Mouse (Mus musculus) stomach, embryonic 16.5 days (tissue): ENCODE measurements around the gene Mnt. TPM values are rescaled to one million over a fixed set of nuclear protein-coding genes. Genes with fewer than 3 reads are reported as not detected.

Experiments used
- ATAC-seq: fragments of 200-750 bp; cut with Nextera tagmentation; 2 replicates; pipeline ENCODE4 v1.8.0; 2017; ENCODE audit warnings: moderate number of reproducible peaks, moderate TSS enrichment; ENCODE audit not compliant: insufficient read depth, low FRiP score
- H3K27ac ChIP-seq: fragments of 300-500 bp; sonication (generic); 2 replicates; pipeline ENCODE4 v1.5.1; 2014; ENCODE audit warnings: low read length
- H3K27me3 ChIP-seq: fragments of 300-500 bp; sonication (generic); 2 replicates; pipeline ENCODE4 v1.6.1; 2014; ENCODE audit warnings: low read length, control low read depth, mixed read lengths; ENCODE audit not compliant: control insufficient read depth, insufficient read depth
- H3K36me3 ChIP-seq: fragments of 300-500 bp; sonication (generic); 2 replicates; pipeline ENCODE4 v1.6.1; 2014; ENCODE audit warnings: low read length; ENCODE audit not compliant: control insufficient read depth, insufficient read depth
- H3K4me1 ChIP-seq: fragments of 300-500 bp; sonication (generic); 2 replicates; pipeline ENCODE4 v1.6.1; 2014; ENCODE audit warnings: low read length, control low read depth, mixed read lengths; ENCODE audit not compliant: control insufficient read depth, insufficient read depth
- H3K4me2 ChIP-seq: fragments of 300-500 bp; sonication (generic); 2 replicates; pipeline ENCODE4 v1.6.1; 2014; ENCODE audit warnings: low read depth, low read length, mixed read lengths
- H3K4me3 ChIP-seq: fragments of 300-500 bp; sonication (generic); replicated peaks from 2 replicates; pipeline ENCODE4 v1.5.1; 2014; ENCODE audit warnings: mild to moderate bottlenecking, low read length
- H3K9ac ChIP-seq: fragments of 300-500 bp; sonication (generic); 2 replicates; pipeline ENCODE4 v1.6.1; 2014; ENCODE audit warnings: low read length
- H3K9me3 ChIP-seq: fragments of 300-500 bp; sonication (generic); replicated peaks from 2 replicates; pipeline ENCODE4 v1.6.1; 2016; ENCODE audit warnings: low read length, control low read depth; ENCODE audit not compliant: control insufficient read depth
- WGBS: fragments of 180-500 bp; shearing (Covaris S2); extraction: QIAGEN DNeasy Blood & Tissue Kit; methylation state at CpG from one replicate; pipeline ENCODE4 v1.1.7; 2014; 5-methylcytosine and 5-hydroxymethylcytosine counted together
- polyA plus RNA-seq: library from polyadenylated mRNA; unstranded; fragments of >200 nt; fragmentation: Nextera tagmentation; extraction: Ambion mirVana; gene quantifications from 2 replicates; pipeline ENCODE4 v1.2.1, GENCODE M21; 2015

The Mnt gene
- polyA plus RNA-seq, 1 experiment from 2014 or later: 3.2 TPM

- ATAC-seq: no peak
- Histone ChIP-seq H3K4me1 (peaks cover 20% of the 10 kb centered on the region), H3K27ac (no peak overlapping the region), H3K27me3 (no peaks in the 10 kb centered on the region), H3K9ac (no peak overlapping the region), H3K4me3 (no peak overlapping the region), H3K36me3 (peaks cover 4% of the 10 kb centered on the region; the same call in 1 of the 2 replicates), H3K9me3 (no peaks in the 10 kb centered on the region), H3K4me2 (no peak overlapping the region)
- 85% methylated on average over 13 of the region's 13 CpGs for WGBS
Observed at GRCm38 (mm10) chr11:74842045-74842444, 11.3 kb downstream of the Mnt start.

- Histone ChIP-seq H3K4me1 (peaks cover 16% of the 10 kb centered on the region), H3K4me2 (no peak overlapping the region), H3K4me3 (no peak overlapping the region), H3K9ac (peak overlapping the region; percentile 3; the same call in 1 of the 2 replicates), H3K9me3 (no peaks in the 10 kb centered on the region), H3K27me3 (no peaks in the 10 kb centered on the region), H3K36me3 (peaks cover 4% of the 10 kb centered on the region; the same call in 1 of the 2 replicates), H3K27ac (no peak overlapping the region; the same call in 1 of the 2 replicates)
- ATAC-seq: no peak
- WGBS: 88% methylated on average over 20 of the region's 22 CpGs
Observed at GRCm38 (mm10) chr11:74842656-74843434, 12.1 kb downstream of the Mnt start.

GRCm38 (mm10) chr11:74843435-74843714 is 12.7 kb downstream of the Mnt start:
- peaks cover 4% of the 10 kb centered on the region; the same call in 1 of the 2 replicates for H3K36me3 ChIP-seq

GRCm38 (mm10) chr11:74843761-74844160 is 13.0 kb downstream of the Mnt start:
- no peak for ATAC-seq
- Histone ChIP-seq H3K9ac (no peak overlapping the region), H3K27ac (no peak overlapping the region), H3K27me3 (no peaks in the 10 kb centered on the region), H3K9me3 (no peaks in the 10 kb centered on the region), H3K4me2 (no peak overlapping the region), H3K4me3 (no peak overlapping the region), H3K36me3 (peaks cover 4% of the 10 kb centered on the region; the same call in 1 of the 2 replicates), H3K4me1 (peaks cover 26% of the 10 kb centered on the region)
- WGBS: 60% methylated on average over 5 of the region's 5 CpGs

More at GRCm38 (mm10) chr11:74843435-74843714, 12.7 kb downstream of the Mnt start:
- H3K4me1 ChIP-seq: peaks cover 22% of the 10 kb centered on the region
- H3K4me3 ChIP-seq: no peak overlapping the region
- WGBS: 79% methylated on average over 2 of the region's 2 CpGs
- H3K9me3 ChIP-seq: no peaks in the 10 kb centered on the region
- no peaks in the 10 kb centered on the region for H3K27me3 ChIP-seq
- H3K4me2 ChIP-seq: no peak overlapping the region
- no peak overlapping the region; the same call in 1 of the 2 replicates for H3K27ac ChIP-seq
- ATAC-seq: no peak
- 0 out of 2 replicates have a peak overlapping the region, but pooled peaks have one; percentile 3 for H3K9ac ChIP-seq

GRCm38 (mm10) chr11:74845784-74846183 is 15.1 kb downstream of the Mnt start:
- H3K4me1 ChIP-seq: peaks cover 20% of the 10 kb centered on the region

GRCm38 (mm10) chr11:74847919-74848521 is 17.3 kb downstream of the Mnt start:
- H3K4me2 ChIP-seq: peak overlapping the region; percentile 23
- no peak overlapping the region for H3K4me3 ChIP-seq
- H3K36me3 ChIP-seq: peaks cover 4% of the 10 kb centered on the region; the same call in 1 of the 2 replicates
- ATAC-seq: peak; percentile 82
- peak overlapping the region; percentile 9; the same call in 1 of the 2 replicates for H3K9ac ChIP-seq
- H3K9me3 ChIP-seq: no peaks in the 10 kb centered on the region
- peaks cover 18% of the 10 kb centered on the region for H3K4me1 ChIP-seq
- H3K27me3 ChIP-seq: no peaks in the 10 kb centered on the region
- H3K27ac ChIP-seq: peak overlapping the region; percentile 50
- 8% methylated on average over 13 of the region's 13 CpGs for WGBS

More at GRCm38 (mm10) chr11:74845784-74846183, 15.1 kb downstream of the Mnt start:
- Histone ChIP-seq H3K27me3 (no peaks in the 10 kb centered on the region), H3K9ac (no peak overlapping the region), H3K36me3 (peaks cover 4% of the 10 kb centered on the region; the same call in 1 of the 2 replicates), H3K27ac (no peak overlapping the region), H3K4me2 (no peak overlapping the region), H3K4me3 (no peak overlapping the region), H3K9me3 (no peaks in the 10 kb centered on the region)
- no peak for ATAC-seq
- 68% methylated on average over 3 of the region's 3 CpGs for WGBS

GRCm38 (mm10) chr11:74850998-74851661 is 20.4 kb downstream of the Mnt start:
- no peak overlapping the region for H3K9ac ChIP-seq
- no peak overlapping the region for H3K4me2 ChIP-seq
- H3K36me3 ChIP-seq: no peaks in the 10 kb centered on the region
- ATAC-seq: no peak
- WGBS: 81% methylated on average over 14 of the region's 14 CpGs
- no peak overlapping the region for H3K27ac ChIP-seq
- no peaks in the 10 kb centered on the region for H3K27me3 ChIP-seq
- H3K4me1 ChIP-seq: peaks cover 11% of the 10 kb centered on the region
- no peaks in the 10 kb centered on the region for H3K9me3 ChIP-seq
- H3K4me3 ChIP-seq: no peak overlapping the region

GRCm38 (mm10) chr11:74857756-74858155 is 27.0 kb downstream of the Mnt start:
- Histone ChIP-seq H3K9me3 (no peaks in the 10 kb centered on the region), H3K9ac (no peak overlapping the region), H3K27me3 (no peaks in the 10 kb centered on the region), H3K4me3 (no peak overlapping the region), H3K4me2 (no peak overlapping the region), H3K36me3 (no peaks in the 10 kb centered on the region), H3K4me1 (no peaks in the 10 kb centered on the region), H3K27ac (no peak overlapping the region)
- 86% methylated on average over 9 of the region's 9 CpGs for WGBS
- no peak for ATAC-seq

- no peaks in the 10 kb centered on the region for H3K9me3 ChIP-seq
- no peaks in the 10 kb centered on the region for H3K27me3 ChIP-seq
- WGBS: 71% methylated on average over 5 of the region's 5 CpGs
Observed at GRCm38 (mm10) chr11:74862129-74862528, 31.4 kb downstream of the Mnt start.

More at GRCm38 (mm10) chr11:74862129-74862528, 31.4 kb downstream of the Mnt start:
- H3K4me1 ChIP-seq: no peaks in the 10 kb centered on the region
- H3K9ac ChIP-seq: no peak overlapping the region
- no peak for ATAC-seq
- no peaks in the 10 kb centered on the region for H3K36me3 ChIP-seq
- H3K27ac ChIP-seq: no peak overlapping the region
- H3K4me2 ChIP-seq: no peak overlapping the region
- H3K4me3 ChIP-seq: no peak overlapping the region
